Comparison of ENCODE assay signal across 11 mouse cellular contexts in the genomic region with DNA sequence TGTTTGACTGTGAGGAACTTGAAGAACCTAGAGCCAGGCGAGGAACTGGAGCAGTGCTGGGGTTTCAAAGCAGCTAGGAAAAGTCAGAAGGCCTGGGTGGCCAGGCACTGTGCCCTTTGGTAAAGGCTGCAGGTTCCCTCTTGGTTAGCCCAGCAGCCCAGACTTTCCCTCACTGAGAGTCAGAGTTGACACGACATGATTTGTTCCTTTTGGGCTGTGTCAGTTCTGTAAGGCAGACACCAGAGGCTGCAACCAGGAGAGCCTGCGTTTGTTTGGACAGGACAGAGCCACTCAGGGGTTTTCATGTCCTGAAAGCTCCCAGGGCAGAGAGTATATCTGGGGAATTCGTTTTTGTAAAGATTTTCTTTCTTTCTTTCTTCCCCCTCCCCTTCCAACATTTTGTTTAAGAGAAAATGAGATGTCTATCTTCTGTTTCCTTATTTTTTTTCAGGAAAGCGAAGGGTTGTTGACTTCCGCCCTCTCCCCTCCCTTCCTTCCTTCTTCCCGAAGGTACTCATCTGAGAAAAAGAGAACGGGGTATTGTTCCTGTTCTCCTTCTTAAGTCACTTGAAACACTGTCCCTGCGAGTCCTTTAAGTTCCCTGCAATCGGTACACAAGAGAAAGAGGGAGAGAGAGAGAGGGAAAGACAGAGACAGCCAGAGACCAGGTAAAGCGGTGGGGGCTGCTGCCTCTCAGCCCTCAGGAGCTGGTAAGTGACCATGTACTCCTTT. TPM values are rescaled to one million over a fixed set of nuclear protein-coding genes. Genes with fewer than 3 reads are reported as not detected.
DNase-seq lines count a peak whose midpoint lies in the region; ATAC-seq and TF ChIP-seq lines count a peak whose summit lies in the region.
"Had no signal": no experiment of that assay in that cellular context is flagged by ENCODE, and none has a peak within 500 bp of the region (broad histone marks: within the 10 kb centered on the region; RNA-seq: fewer than 3 reads in every experiment).

Zfp366 (plus strand) TSS at position 669 of the 732 bp plus-strand sequence.

- no peak within 1 kb of the TSS for H3K4me2 ChIP-seq in midbrain, embryonic 15.5 days
- H3K4me2 ChIP-seq in midbrain, postnatal 0 days (ENCODE audit: low read depth, low read length, poor library complexity, severe bottlenecking) = no peak within 1 kb of the TSS; the same call in 1 of the 2 replicates
- 0 out of 2 replicates have a peak within 1 kb of the TSS, but pooled peaks have one; percentile 18 for H3K4me2 ChIP-seq in hindbrain, postnatal 0 days (ENCODE audit: low read depth, low read length)
- H3K4me2 ChIP-seq: limb, embryonic 12.5 days had no signal

- peak in 1 of 2 experiments; percentile 45 for DNase-seq in heart, adult 18-20 months
- DNase-seq in heart, postnatal 4 days = no peak
- DNase-seq in midbrain, postnatal 0 days (ENCODE audit: low spot score) = no peak
- DNase-seq in hindbrain, postnatal 0 days (ENCODE audit: low spot score) = no peak
- no peak for DNase-seq in urinary bladder, postnatal 36 days (ENCODE audit: low spot score in 2 of 2)
- no peak for DNase-seq in adrenal gland, adult 8-10 months

- 58% methylated on average over 11 of the region's 11 CpGs for WGBS in midbrain, embryonic 15.5 days
- 60% methylated on average over 11 of the region's 11 CpGs for WGBS in midbrain, postnatal 0 days
- 67% methylated on average over 11 of the region's 11 CpGs for WGBS in hindbrain, postnatal 0 days
- 58% methylated on average over 11 of the region's 11 CpGs for WGBS in small intestine, adult 2 months

- no peaks in the 10 kb centered on the region for H3K9me3 ChIP-seq in midbrain, embryonic 15.5 days
- H3K9me3 ChIP-seq in midbrain, postnatal 0 days (ENCODE audit: low read length) = no peaks in the 10 kb centered on the region
- no peaks in the 10 kb centered on the region for H3K9me3 ChIP-seq in hindbrain, postnatal 0 days (ENCODE audit: low read length)
- H3K9me3 ChIP-seq: limb, embryonic 12.5 days had no signal

- H3K4me3 ChIP-seq in midbrain, embryonic 15.5 days = 0 out of 2 replicates have a peak within 1 kb of the TSS, but pooled peaks have one; percentile 1
- H3K4me3 ChIP-seq in midbrain, postnatal 0 days (ENCODE audit: low read depth, low read length) = no peak within 1 kb of the TSS
- 0 out of 2 replicates have a peak within 1 kb of the TSS, but pooled peaks have one; percentile 4 for H3K4me3 ChIP-seq in hindbrain, postnatal 0 days (ENCODE audit: low read length)
- H3K4me3 ChIP-seq in small intestine, adult 2 months (ENCODE audit: low read depth, low read length) = peak within 1 kb of the TSS; percentile 44
- H3K4me3 ChIP-seq: erythroblast, embryonic 14.5 days; limb, embryonic 12.5 days had no signal

- no peak for TF ChIP-seq CTCF in midbrain, postnatal 0 days (IDR thresholded peaks at IDR 0.05)
- TF ChIP-seq CTCF in hindbrain, postnatal 0 days (IDR thresholded peaks at IDR 0.05; ENCODE audit: low read depth) = no peak
- TF ChIP-seq CTCF in small intestine, adult 2 months (IDR thresholded peaks at IDR 0.05; ENCODE audit: extremely low read depth, insufficient read length, insufficient replicate concordance, low read depth, low read length) = no peak

- H3K9ac ChIP-seq in midbrain, embryonic 15.5 days = no peak within 1 kb of the TSS
- H3K9ac ChIP-seq in midbrain, postnatal 0 days (replicated peaks; ENCODE audit: low read length, poor library complexity, severe bottlenecking) = no peak within 1 kb of the TSS
- no peak within 1 kb of the TSS for H3K9ac ChIP-seq in hindbrain, postnatal 0 days (replicated peaks; ENCODE audit: low read length)
- H3K9ac ChIP-seq: limb, embryonic 12.5 days had no signal

- no peaks in the 10 kb centered on the region for H3K27me3 ChIP-seq in midbrain, embryonic 15.5 days (replicated peaks)
- no peaks in the 10 kb centered on the region for H3K27me3 ChIP-seq in midbrain, postnatal 0 days (ENCODE audit: insufficient read depth, low read length)
- H3K27me3 ChIP-seq in hindbrain, postnatal 0 days (ENCODE audit: insufficient read depth, low read length) = no peaks in the 10 kb centered on the region
- H3K27me3 ChIP-seq in small intestine, adult 2 months (ENCODE audit: control insufficient read depth, insufficient read depth, low read length) = no peaks in the 10 kb centered on the region
- H3K27me3 ChIP-seq: limb, embryonic 12.5 days had no signal

- peaks cover 6% of the 10 kb centered on the region; the same call in 1 of the 2 replicates for H3K4me1 ChIP-seq in midbrain, embryonic 15.5 days
- no peaks in the 10 kb centered on the region for H3K4me1 ChIP-seq in midbrain, postnatal 0 days (ENCODE audit: insufficient read depth, low read length)
- 0 out of 2 replicates have a peak, but pooled peaks cover 7% of the 10 kb centered on the region for H3K4me1 ChIP-seq in hindbrain, postnatal 0 days (ENCODE audit: insufficient read depth, low read length)
- no peaks in the 10 kb centered on the region; the same call in none of the 2 replicates for H3K4me1 ChIP-seq in small intestine, adult 2 months (ENCODE audit: control insufficient read depth, insufficient read depth, insufficient read length, low read length)
- H3K4me1 ChIP-seq: limb, embryonic 12.5 days had no signal

- H3K36me3 ChIP-seq in midbrain, embryonic 15.5 days (replicated peaks) = no peaks in the 10 kb centered on the region
- no peaks in the 10 kb centered on the region for H3K36me3 ChIP-seq in midbrain, postnatal 0 days (ENCODE audit: insufficient read depth, low read length)
- no peaks in the 10 kb centered on the region for H3K36me3 ChIP-seq in hindbrain, postnatal 0 days (ENCODE audit: insufficient read depth, low read length)
- H3K36me3 ChIP-seq in small intestine, adult 2 months (ENCODE audit: control insufficient read depth, insufficient read depth, low read length) = no peaks in the 10 kb centered on the region
- H3K36me3 ChIP-seq: limb, embryonic 12.5 days had no signal

- no peak for ATAC-seq in midbrain, embryonic 15.5 days (replicated peaks)
- no peak for ATAC-seq in midbrain, postnatal 0 days (ENCODE audit: low FRiP score)
- ATAC-seq in hindbrain, postnatal 0 days = no peak
- ATAC-seq: CD4-positive, CD25-positive, alpha-beta regulatory T cell, adult 4 months had no signal

- no peak within 1 kb of the TSS for H3K27ac ChIP-seq in midbrain, embryonic 15.5 days
- H3K27ac ChIP-seq in midbrain, postnatal 0 days (ENCODE audit: low read depth, low read length) = no peak within 1 kb of the TSS
- no peak within 1 kb of the TSS; the same call in 1 of the 2 replicates for H3K27ac ChIP-seq in hindbrain, postnatal 0 days
- peak within 1 kb of the TSS; percentile 53 for H3K27ac ChIP-seq in small intestine, adult 2 months (ENCODE audit: insufficient read depth, low read depth, low read length)
- H3K27ac ChIP-seq: limb, embryonic 12.5 days had no signal

- TF ChIP-seq POLR2A in small intestine, adult 2 months (IDR thresholded peaks at IDR 0.05; ENCODE audit: low read depth, low read length) = no peak

RNA-seq across cellular contexts. Expression of gene Zfp366, which starts in this region (rescaled TPM):
- 10 to 100 TPM; 14.1 to 14.9 TPM for total RNA-seq in heart, adult 18-20 months (2021)
- 10 to 100 TPM in 1 of 2 experiments, 1 to 10 TPM in 1; 7.2 to 10.1 TPM for total RNA-seq in heart, postnatal 4 days (2021)
- 0.81 and 0.89 TPM in 2 replicates for polyA plus RNA-seq in midbrain, embryonic 15.5 days (2015; fragmentation: Nextera tagmentation; extraction: Ambion mirVana)
- 1.9 TPM in 2 replicates for total RNA-seq in midbrain, postnatal 0 days (2014; rRNA removed)
- polyA plus RNA-seq in midbrain, postnatal 0 days (2015; fragmentation: Nextera tagmentation; extraction: Ambion mirVana) = 0.30 and 0.42 TPM in 2 replicates
- 1.6 and 2.2 TPM in 2 replicates for total RNA-seq in hindbrain, postnatal 0 days (2014; rRNA removed)
- polyA plus RNA-seq in hindbrain, postnatal 0 days (2015; fragmentation: Nextera tagmentation; extraction: Ambion mirVana) = 0.30 and 0.34 TPM in 2 replicates
- polyA plus RNA-seq in small intestine, adult 2 months (2012; rRNA removed) = 1.2 and 2.0 TPM in 2 replicates
- 1 to 10 TPM; 3.6 to 6.7 (median 5.0) TPM for total RNA-seq in adrenal gland, adult 8-10 months (2022)
- polyA plus RNA-seq: erythroblast, embryonic 14.5 days had no signal
